Mouse (Mus musculus) left cerebral cortex, postnatal 36 days (tissue): ENCODE measurements around the gene Gm17455. TPM values are rescaled to one million over a fixed set of nuclear protein-coding genes. Genes with fewer than 3 reads are reported as not detected.

Experiments
- DNase-seq, 2 experiments: peaks; one replicate each; pipeline ENCODE4 v3.0.0; 2021 to 2022; ENCODE audit warnings: low spot score in 2 of 2, mixed read lengths in 1 of 2
- intact Hi-C: fragments of 180-260 bp; cut with DNase I; formaldehyde crosslinking; loops from one replicate; pipeline ENCODE4 v1.15.1; 2025
- total RNA-seq, 2 experiments: library from RNA; stranded (reverse); gene quantifications; 2 replicates each; pipeline ENCODE4 v1.2.3; 2021

The Gm17455 gene
- total RNA-seq, 2 experiments from 2014 or later = not detected

- intact Hi-C loops = no loop called here
- no peak for DNase-seq
Measured at GRCm38 (mm10) chr10:60371596-60372386, 27.7 kb upstream of the Gm17455 start.

GRCm38 (mm10) chr10:60373543-60373936 lies 26.0 kb upstream of the Gm17455 start:
- intact Hi-C loops = no loop called here
- DNase-seq = no peak

GRCm38 (mm10) chr10:60373937-60374578 lies 25.5 kb upstream of the Gm17455 start:
- intact Hi-C loops = no loop called here
- DNase-seq = no peak

GRCm38 (mm10) chr10:60376704-60377103 lies 22.8 kb upstream of the Gm17455 start:
- intact Hi-C loops = no loop called here
- DNase-seq = no peak

GRCm38 (mm10) chr10:60379419-60379957 lies 20.0 kb upstream of the Gm17455 start:
- intact Hi-C loops = no loop called here
- DNase-seq = no peak

- intact Hi-C loops = no loop called here
Measured at GRCm38 (mm10) chr10:60380229-60380628, 19.3 kb upstream of the Gm17455 start.

GRCm38 (mm10) chr10:60381142-60381925 lies 18.2 kb upstream of the Gm17455 start:
- DNase-seq = no peak
- intact Hi-C loops = no loop called here

More at GRCm38 (mm10) chr10:60380229-60380628, 19.3 kb upstream of the Gm17455 start:
- no peak for DNase-seq

- intact Hi-C loops = no loop called here
- no peak for DNase-seq
Measured at GRCm38 (mm10) chr10:60388332-60388731, 11.2 kb upstream of the Gm17455 start.

GRCm38 (mm10) chr10:60389447-60389865 lies 10.1 kb upstream of the Gm17455 start:
- intact Hi-C loops = no loop called here
- no peak for DNase-seq

- intact Hi-C loops = no loop called here
- DNase-seq = no peak
Measured at GRCm38 (mm10) chr10:60390177-60390903, 9.2 kb upstream of the Gm17455 start.

- intact Hi-C loops = no loop called here
- DNase-seq = no peak
Measured at GRCm38 (mm10) chr10:60390904-60391420, 8.6 kb upstream of the Gm17455 start.

GRCm38 (mm10) chr10:60391661-60392060 lies 7.9 kb upstream of the Gm17455 start:
- intact Hi-C loops = no loop called here
- DNase-seq = no peak

GRCm38 (mm10) chr10:60394936-60395335 lies 4.6 kb upstream of the Gm17455 start:
- peak; percentile 30 to 38 for DNase-seq

GRCm38 (mm10) chr10:60395605-60396004 lies 3.9 kb upstream of the Gm17455 start:
- intact Hi-C loops = no loop called here
- no peak for DNase-seq

More at GRCm38 (mm10) chr10:60394936-60395335, 4.6 kb upstream of the Gm17455 start:
- intact Hi-C loops = no loop called here

GRCm38 (mm10) chr10:60398051-60398814 lies 1.3 kb upstream of the Gm17455 start:
- intact Hi-C loops = no loop called here
- no peak for DNase-seq

GRCm38 (mm10) chr10:60400507-60401295 lies 1.2 kb downstream of the Gm17455 start:
- intact Hi-C loops = loop anchor here (10.0 kb wide), 1 partner anchor 256 kb away; no protein-coding TSS in a partner anchor
- DNase-seq = no peak

- peak; percentile 14 to 22 for DNase-seq
- intact Hi-C loops = loop anchor here (5.0 to 10.0 kb wide), 2 partner anchors 58 to 261 kb away; partner anchors contain the start of gene Vsir
Measured at GRCm38 (mm10) chr10:60405460-60406177, 6.1 kb downstream of the Gm17455 start.
